Mouse (Mus musculus): ENCODE results near the gene Cracr2b.

- TF ChIP-seq MAX (IDR thresholded peaks at IDR 0.05; ENCODE audit: low read length) (no peak), MEF2A (IDR thresholded peaks at IDR 0.05; ENCODE audit: extremely low read depth, insufficient replicate concordance, low read depth, low read length, poor library complexity, severe bottlenecking) (no peak), POLR2A (IDR thresholded peaks at IDR 0.05; ENCODE audit: control insufficient read depth in 1 of 2, insufficient read depth in 1 of 2, low read depth in 1 of 2, low read length in 2 of 2, poor library complexity in 1 of 2) (no peak), TCF12 (IDR thresholded peaks at IDR 0.05; ENCODE audit: low read depth, low read length) (no peak), USF2 (IDR thresholded peaks at IDR 0.05; ENCODE audit: borderline replicate concordance in 1 of 2, insufficient read depth in 1 of 2, low read depth in 1 of 2, low read length in 2 of 2) (no peak), CTCF (IDR thresholded peaks at IDR 0.05 in 2 of 3, conservative IDR thresholded peaks at IDR 0.05 in 1 of 3; ENCODE audit: control insufficient read depth in 1 of 3, insufficient read depth in 1 of 3, low read depth in 2 of 3, low read length in 3 of 3, poor library complexity in 1 of 3, severe bottlenecking in 1 of 3) (no peak), NELFE (IDR thresholded peaks at IDR 0.05; ENCODE audit: low read depth, low read length) (no peak), MAFK (IDR thresholded peaks at IDR 0.05; ENCODE audit: borderline replicate concordance, low read depth, low read length) (no peak)
These were observed 28.0 kb upstream of the Cracr2b start for GRCm38 (mm10) chr7:141432741-141433516.
